Mouse (Mus musculus): ENCODE data around the gene Nol8.

The Nol8 gene

DNA sequence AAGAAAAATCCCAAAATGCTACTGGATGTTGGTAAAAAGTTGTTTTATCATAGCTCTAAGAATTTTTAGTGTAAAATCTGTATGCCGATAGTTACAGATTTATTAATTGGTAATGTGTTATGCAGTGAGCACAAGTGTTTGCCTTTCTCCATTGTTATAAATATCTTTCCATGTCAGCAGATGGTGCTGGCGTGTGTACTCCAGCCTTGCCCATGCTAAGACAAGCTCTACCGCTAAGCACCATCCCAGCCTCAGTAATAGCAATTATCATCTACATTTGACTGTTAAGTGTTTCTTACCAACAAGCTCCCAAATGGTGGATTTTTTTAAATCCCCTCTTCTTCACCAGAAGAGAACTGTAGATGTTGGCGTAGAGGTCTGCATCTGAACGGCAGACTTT is 38.2 kb downstream of the Nol8 start:
- no peak for DNase-seq

DNA sequence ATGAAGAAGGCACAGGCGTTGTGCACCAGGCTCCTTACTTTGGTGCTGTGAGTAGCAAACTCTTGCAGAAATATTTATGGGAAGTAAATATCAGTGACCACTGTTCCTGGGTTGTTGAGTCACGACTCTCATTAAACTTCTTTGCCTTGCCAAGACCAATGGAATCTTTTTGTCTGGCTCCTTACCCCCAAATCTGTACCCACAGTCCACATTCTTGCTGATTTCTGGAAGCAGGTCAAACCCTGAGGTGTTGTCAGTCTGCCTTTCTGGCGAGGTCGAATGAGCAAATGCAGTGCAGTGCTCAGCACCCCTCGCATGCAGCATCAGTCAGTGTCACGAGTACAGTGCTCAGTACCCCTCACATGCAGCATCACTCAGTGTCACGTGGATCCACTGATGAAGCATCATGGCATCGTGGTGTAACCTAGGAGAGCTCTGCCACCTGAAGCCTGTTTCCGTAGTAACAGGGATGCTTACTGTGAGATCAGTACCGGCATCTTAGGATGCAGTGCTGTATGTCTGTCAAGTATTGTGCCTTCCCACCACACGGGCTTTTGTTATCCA is 50.4 kb downstream of the Nol8 start:
- DNase-seq = no peak

DNA sequence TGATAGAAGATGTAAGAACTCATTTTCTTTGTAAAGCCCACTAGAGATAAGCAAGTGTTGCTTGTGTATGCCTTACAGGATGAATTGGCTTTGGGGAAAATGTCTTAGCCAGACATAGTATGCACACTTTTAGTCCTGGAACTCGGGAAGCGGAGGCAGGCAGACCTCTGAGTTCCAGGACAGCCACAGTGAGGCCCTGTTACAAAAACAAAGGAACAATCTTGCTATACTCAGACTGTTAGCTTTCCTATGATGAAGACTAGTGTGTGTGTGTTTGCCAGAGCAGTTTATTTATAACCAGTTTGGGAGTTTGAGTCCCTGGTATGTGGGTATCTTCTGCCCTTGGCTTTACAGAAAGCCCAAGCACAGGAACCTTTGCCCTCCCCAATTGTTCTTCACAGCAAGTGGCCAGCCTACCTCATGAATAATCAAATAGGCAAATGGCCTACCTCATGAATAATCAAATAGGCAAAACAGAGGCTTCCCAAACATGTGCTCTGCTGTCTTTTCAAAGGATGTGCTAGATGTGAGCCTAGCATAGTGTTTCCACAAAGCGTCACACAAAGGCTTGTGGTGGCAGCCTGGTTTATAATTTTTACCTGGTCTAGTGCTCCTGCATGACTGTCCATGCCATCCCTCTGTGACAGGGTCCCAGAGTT is 53.3 kb downstream of the Nol8 start:
- no peak for DNase-seq

DNA sequence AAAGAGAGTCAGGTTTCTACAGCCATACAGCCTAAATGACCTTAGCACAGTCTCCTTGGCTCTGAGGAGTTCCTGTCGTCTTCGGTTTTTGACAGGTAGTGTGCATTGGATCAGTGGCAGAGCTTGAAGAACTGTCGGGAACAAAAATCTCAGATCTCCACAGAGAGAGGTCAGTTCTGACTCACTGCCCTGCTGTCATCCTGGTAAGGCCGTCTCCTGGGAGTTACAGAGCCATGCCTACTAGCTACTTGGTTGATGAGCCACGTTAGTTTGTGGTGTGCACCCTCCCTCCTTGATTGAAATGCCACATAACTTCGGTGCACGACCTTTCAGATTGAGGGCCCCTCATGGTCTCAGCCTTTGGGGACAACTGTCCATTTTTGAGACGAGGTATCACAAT is 55.4 kb downstream of the Nol8 start:
- DNase-seq = no peak

DNA sequence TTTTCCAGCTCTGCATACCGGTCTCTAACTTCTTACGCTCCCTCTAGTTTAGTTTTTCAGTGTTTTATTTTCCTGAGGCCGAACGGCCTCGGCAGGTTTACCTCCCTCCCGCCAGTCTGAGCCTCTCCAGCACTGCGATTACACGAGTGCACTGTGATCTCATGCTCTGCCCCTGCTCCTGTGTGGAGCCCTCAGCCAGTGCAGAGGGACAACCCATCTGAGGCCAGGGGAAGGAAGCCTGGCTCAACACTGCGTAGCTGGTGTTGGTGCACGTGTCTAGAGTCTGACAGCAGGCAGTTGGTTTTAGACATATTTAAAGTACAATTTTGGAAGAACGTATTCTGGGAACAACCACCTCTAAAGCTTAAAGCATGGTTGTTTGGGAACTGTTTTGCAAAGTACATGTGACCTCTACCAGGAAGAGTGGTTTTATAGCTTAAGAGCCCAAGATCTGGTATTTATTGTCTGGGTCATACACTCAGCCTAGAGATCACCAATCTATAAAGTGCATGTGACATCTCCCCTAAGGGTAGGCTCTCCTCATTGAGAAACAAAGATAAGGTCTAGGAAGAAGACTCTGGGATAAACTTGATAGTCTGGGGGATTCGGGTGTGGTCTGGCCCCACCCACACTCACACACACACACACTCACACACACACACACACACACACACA is 59.3 kb downstream of the Nol8 start:
- DNase-seq = no peak

DNA sequence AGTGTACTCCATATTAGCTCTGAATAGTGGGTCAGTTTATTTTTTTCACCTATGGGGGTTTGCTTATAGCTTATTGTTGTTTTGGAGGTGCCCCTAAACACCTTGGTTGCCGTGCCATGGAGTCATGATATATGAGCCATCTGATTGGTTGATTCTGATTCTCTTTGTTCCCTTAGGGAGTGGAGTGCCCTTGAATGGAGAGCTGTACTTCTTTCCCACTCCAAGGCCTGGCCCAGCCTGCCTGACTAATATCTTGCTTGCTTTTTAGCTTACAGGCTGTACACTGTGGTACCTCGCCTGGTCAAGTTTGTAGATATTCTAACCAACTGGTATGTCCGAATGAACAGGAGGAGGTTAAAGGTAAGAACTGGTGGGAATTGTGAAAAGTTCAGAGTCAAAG is 66.4 kb downstream of the Nol8 start:
- DNase-seq = no peak
